Mouse (Mus musculus): ENCODE data around the gene Mtr.

GRCm38 (mm10) chr13:12267097-12267496, 9.2 kb upstream of the Mtr start:
- TF ChIP-seq POLR2A (IDR thresholded peaks at IDR 0.05; ENCODE audit: control insufficient read depth, low read depth, low read length) (no peak), CTCF (IDR thresholded peaks at IDR 0.05; ENCODE audit: control insufficient read depth, insufficient read depth, insufficient replicate concordance, low read depth, low read length) (peak; percentile 34; the same call in 1 of the 2 replicates)

Data from testis, adult 2 months (tissue).